Mouse (Mus musculus) liver, postnatal 0 days (tissue): Measurements from ENCODE around the gene Dmrtc2.

Source experiments
- CTCF ChIP-seq: sonication (generic); IDR thresholded peaks from 2 replicates; pipeline ENCODE4 v1.5.1; 2016; ENCODE audit warnings: antibody characterized with exemption, low read depth
- EP300 ChIP-seq: IDR thresholded peaks from 2 replicates; pipeline ENCODE4 v1.6.1; 2016; ENCODE audit warnings: antibody characterized with exemption, low read depth, mild to moderate bottlenecking

- TF ChIP-seq CTCF (no peak), EP300 (no peak)
Measured at GRCm38 (mm10) chr7:24903444-24903825, 33.6 kb downstream of the Dmrtc2 start.
